Mouse (Mus musculus): Measurements from ENCODE around the gene Saysd1. TPM values are rescaled to one million over a fixed set of nuclear protein-coding genes. Genes with fewer than 3 reads are reported as not detected.
"Not testable (repeated sequence)": the region's sequence is repeated elsewhere in the genome, so short reads cannot be mapped to it uniquely, and the experiment has no call there.

Saysd1 gene
- total RNA-seq, 2 experiments from 2014 or later, result 2.0 to 3.0 TPM

DNA sequence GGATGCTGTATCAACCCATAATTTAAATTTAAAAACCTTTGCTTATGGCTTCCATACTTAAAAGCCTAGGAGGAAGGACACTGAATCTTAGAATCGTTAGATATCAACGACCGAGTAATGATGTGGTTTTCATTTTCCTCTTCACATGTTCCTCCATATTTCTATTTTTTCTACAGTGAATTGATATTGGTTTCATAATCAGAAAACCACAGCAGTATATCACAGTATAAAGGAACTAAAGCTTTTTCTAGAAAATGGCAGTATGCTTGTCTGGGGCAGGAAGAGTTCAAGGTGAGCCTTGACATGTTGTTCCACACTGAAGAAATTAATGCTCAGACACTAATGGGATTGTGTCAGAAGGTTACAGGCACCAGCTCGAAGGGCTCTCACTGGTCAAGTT, 97.4 kb downstream of the Saysd1 start:
- no peak for DNase-seq

DNA sequence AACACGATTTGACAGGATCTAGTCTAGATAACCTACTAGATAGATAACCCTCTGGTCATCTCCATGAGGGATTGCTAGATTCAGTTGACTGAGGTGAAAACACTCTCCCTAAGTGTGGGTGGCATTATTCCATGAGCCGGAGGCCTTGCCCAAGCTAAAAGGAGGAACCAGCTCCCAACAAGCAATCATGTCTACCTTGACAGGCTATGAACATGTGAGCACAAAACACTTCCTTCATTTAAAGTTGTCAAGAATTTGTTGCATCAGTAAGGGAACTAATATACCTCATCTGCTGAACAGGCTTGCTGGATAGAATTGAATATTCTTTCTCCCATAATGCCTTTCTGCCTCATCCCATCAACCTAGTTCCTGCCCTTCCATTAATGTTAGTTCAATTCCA, 98.5 kb downstream of the Saysd1 start:
- DNase-seq, result no peak

DNA sequence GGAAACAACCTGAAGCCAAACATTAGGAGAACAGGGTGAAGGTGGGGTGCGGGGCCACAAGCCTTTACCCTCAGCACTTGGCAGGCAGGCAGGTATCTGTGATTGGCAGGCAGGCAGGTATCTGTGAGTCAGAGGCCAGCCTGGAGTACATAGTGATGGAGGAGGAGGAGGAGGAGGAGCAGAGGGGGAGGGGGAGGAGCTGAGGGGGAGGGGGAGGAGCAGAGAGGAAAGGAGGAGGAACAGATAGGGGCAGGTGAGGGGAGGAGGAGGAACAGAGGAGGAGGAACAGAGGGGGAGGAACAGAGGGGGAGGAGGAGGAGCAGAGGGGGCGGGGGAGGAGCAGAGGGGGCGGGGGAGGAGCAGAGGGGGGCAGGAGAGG, 105.6 kb downstream of the Saysd1 start:
- no peak for DNase-seq

DNA sequence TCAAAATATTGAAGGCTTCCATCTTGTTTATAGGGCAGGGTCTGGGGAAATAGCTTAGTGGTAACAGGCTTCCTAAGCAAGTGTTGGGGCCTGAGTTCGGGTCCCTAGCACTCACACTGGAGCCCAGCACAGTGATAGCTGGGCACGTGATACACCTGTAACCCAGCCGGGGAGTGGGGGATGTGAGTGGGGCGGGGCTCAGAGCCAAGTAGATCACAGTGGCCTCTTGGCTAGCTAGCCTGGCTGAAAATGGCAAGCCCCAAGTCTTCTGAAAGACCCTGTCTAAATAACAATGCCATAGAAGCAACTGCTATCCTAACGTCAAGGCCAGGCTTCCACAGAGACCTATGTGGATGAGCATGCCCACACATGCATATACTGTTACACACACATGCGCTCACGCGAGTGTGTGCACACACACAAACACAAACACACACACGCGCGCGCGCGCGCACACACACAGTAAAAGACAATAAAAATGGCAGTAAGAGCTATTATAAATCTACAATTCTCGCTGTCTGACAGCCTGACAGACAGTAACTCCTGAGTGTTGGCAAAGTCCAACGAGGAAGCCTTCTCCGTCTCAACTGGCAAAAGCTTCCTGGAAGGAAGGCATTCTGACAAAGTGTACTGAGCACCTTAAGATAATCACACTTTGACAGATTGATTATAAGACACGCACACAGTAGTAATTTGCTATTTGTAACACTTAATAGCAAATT, 106.2 kb downstream of the Saysd1 start:
- no peak for DNase-seq

DNA sequence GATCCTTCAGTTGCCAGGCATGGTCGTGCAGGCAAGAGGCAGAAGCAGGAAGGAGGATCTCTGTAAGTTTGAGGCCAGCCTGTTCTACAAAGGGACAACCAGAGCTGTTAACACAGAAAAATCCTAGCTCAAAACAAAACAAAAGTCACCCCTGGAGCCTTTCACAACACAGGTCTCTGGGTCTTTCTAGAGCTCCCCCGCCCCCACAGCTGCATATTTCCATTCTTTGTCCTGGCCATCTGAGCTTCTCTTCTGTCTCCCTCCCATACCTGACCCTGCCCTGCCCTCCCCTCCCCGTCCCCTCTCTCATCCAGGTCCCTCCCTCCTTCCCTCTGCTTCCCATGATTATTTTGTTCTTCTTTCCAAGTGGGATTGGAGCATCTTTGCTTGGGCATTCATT, 108.7 kb downstream of the Saysd1 start:
- DNase-seq, result no peak

DNA sequence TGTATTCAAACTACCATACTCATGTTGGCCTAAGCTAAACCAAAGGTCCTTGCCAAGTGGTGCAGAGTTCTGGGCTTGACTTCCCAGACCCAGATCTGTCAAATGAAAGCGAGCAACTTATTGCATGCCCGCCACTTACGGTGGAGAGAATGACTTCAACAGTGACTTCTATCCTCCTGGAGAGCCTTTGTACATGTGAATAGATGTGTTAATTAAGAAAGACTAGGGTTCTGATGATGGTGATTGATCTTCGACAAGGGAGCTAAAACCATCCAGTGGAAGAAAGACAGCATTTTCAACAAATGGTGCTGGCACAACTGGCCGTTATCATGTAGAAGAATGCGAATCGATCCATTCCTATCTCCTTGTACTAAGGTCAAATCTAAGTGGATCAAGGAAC, 110.9 kb downstream of the Saysd1 start:
- DNase-seq, result not testable (repeated sequence)

Other genes starting within 250 kb of the Saysd1 start
- gene Gng2, start 160.9 kb downstream of the Saysd1 start, total RNA-seq (2021), result 1 to 10 TPM; 3.5 to 7.3 TPM
- gene Kcnk5, start 43.3 kb upstream of the Saysd1 start, total RNA-seq (2021), result under 1 TPM; 0.28 to 0.70 TPM
- not detected for gene Kcnk16, start 130.7 kb upstream of the Saysd1 start, total RNA-seq (2021)
- gene Nudt13, start 156.2 kb upstream of the Saysd1 start, total RNA-seq (2021), result 10 to 100 TPM; 32.5 to 33.7 TPM
- 10 to 100 TPM; 27.0 to 28.3 TPM for gene Ecd, start 209.6 kb upstream of the Saysd1 start, total RNA-seq (2021)
- 10 to 100 TPM; 19.7 to 20.8 TPM for gene Fam149b, start 209.6 kb upstream of the Saysd1 start, total RNA-seq (2021)

All from gastrocnemius, postnatal 25 days (tissue).